Mouse (Mus musculus): ENCODE results near the gene Gm19345. TPM values are rescaled to one million over a fixed set of nuclear protein-coding genes. Genes with fewer than 3 reads are reported as not detected.

Gene Gm19345
- polyA plus RNA-seq, 1 experiment from 2014 or later, result 1.4 TPM

- peaks cover 4% of the 10 kb centered on the region for H3K9me3 ChIP-seq
Observed at GRCm38 (mm10) chr7:19887849-19888248, 36.0 kb downstream of the Gm19345 start, which contains the start of gene Ceacam19. TSS of gene Ceacam19 (minus strand) at chr7:19887965.

GRCm38 (mm10) chr7:19889881-19890280 is 38.1 kb downstream of the Gm19345 start:
- H3K4me1 ChIP-seq, result no peaks in the 10 kb centered on the region
- H3K4me2 ChIP-seq (replicated peaks), result no peak overlapping the region
- no peak for ATAC-seq (ENCODE audit: low FRiP score, low read depth)
- H3K4me3 ChIP-seq, result no peak overlapping the region
- no peak overlapping the region for H3K27ac ChIP-seq (replicated peaks)
- H3K36me3 ChIP-seq, result no peaks in the 10 kb centered on the region
- 56% methylated on average over 8 of the region's 8 CpGs for WGBS
- no peaks in the 10 kb centered on the region for H3K27me3 ChIP-seq
- peaks cover 4% of the 10 kb centered on the region; the same call in 1 of the 2 replicates for H3K9me3 ChIP-seq
- H3K9ac ChIP-seq (replicated peaks), result no peak overlapping the region

More at GRCm38 (mm10) chr7:19887849-19888248, 36.0 kb downstream of the Gm19345 start, which contains the start of gene Ceacam19:
- no peak within 1 kb of the TSS for H3K9ac ChIP-seq (replicated peaks)
- H3K36me3 ChIP-seq, result no peaks in the 10 kb centered on the region
- no peak for ATAC-seq (ENCODE audit: low FRiP score, low read depth)
- no peak within 1 kb of the TSS for H3K27ac ChIP-seq (replicated peaks)
- no peaks in the 10 kb centered on the region for H3K4me1 ChIP-seq
- no peak within 1 kb of the TSS for H3K4me3 ChIP-seq
- no peak within 1 kb of the TSS for H3K4me2 ChIP-seq (replicated peaks)
- WGBS, result 70% methylated on average over 7 of the region's 7 CpGs
- H3K27me3 ChIP-seq, result no peaks in the 10 kb centered on the region

Other genes starting within 250 kb of the Gm19345 start
- 71.7 and 74.3 TPM in 2 replicates for gene Clasrp, start 247.5 kb upstream of the Gm19345 start, polyA plus RNA-seq (2016; fragmentation: Nextera tagmentation; extraction: Ambion mirVana)
- gene Relb, start 222.6 kb upstream of the Gm19345 start, polyA plus RNA-seq (2016; fragmentation: Nextera tagmentation; extraction: Ambion mirVana), result 4.2 and 4.9 TPM in 2 replicates
- gene Clptm1, start 187.0 kb upstream of the Gm19345 start, polyA plus RNA-seq (2016; fragmentation: Nextera tagmentation; extraction: Ambion mirVana), result 103 and 106 TPM in 2 replicates
- gene Apoc2, start 174.1 kb upstream of the Gm19345 start, polyA plus RNA-seq (2016; fragmentation: Nextera tagmentation; extraction: Ambion mirVana), result 0.45 TPM in 1 of 2 replicates, not detected in the other
- not detected in 2 replicates for gene Gm44805, start 170.6 kb upstream of the Gm19345 start, polyA plus RNA-seq (2016; fragmentation: Nextera tagmentation; extraction: Ambion mirVana)
- gene Apoc4, start 170.5 kb upstream of the Gm19345 start, polyA plus RNA-seq (2016; fragmentation: Nextera tagmentation; extraction: Ambion mirVana), result 0.08 TPM in 1 of 2 replicates, not detected in the other
- 1.3 and 1.8 TPM in 2 replicates for gene Apoc1, start 159.3 kb upstream of the Gm19345 start, polyA plus RNA-seq (2016; fragmentation: Nextera tagmentation; extraction: Ambion mirVana)
- 203 and 260 TPM in 2 replicates for gene Apoe, start 152.8 kb upstream of the Gm19345 start, polyA plus RNA-seq (2016; fragmentation: Nextera tagmentation; extraction: Ambion mirVana)
- 148 and 152 TPM in 2 replicates for gene Tomm40, start 136.6 kb upstream of the Gm19345 start, polyA plus RNA-seq (2016; fragmentation: Nextera tagmentation; extraction: Ambion mirVana)
- gene Nectin2, start 101.5 kb upstream of the Gm19345 start, polyA plus RNA-seq (2016; fragmentation: Nextera tagmentation; extraction: Ambion mirVana), result 46.7 and 53.3 TPM in 2 replicates
- gene Bcam, start 81.0 kb upstream of the Gm19345 start, polyA plus RNA-seq (2016; fragmentation: Nextera tagmentation; extraction: Ambion mirVana), result 10.7 and 14.1 TPM in 2 replicates
- gene Cblc, start 55.2 kb upstream of the Gm19345 start, polyA plus RNA-seq (2016; fragmentation: Nextera tagmentation; extraction: Ambion mirVana), result 0.27 and 0.36 TPM in 2 replicates
- gene Bcl3, start 29.2 kb upstream of the Gm19345 start, polyA plus RNA-seq (2016; fragmentation: Nextera tagmentation; extraction: Ambion mirVana), result 0.52 and 0.64 TPM in 2 replicates
- gene Ceacam16, start 9.3 kb downstream of the Gm19345 start, polyA plus RNA-seq (2016; fragmentation: Nextera tagmentation; extraction: Ambion mirVana), result 0.17 TPM in 1 of 2 replicates, not detected in the other
- gene Ceacam19, start 36.0 kb downstream of the Gm19345 start, polyA plus RNA-seq (2016; fragmentation: Nextera tagmentation; extraction: Ambion mirVana), result not detected in 2 replicates
- 3.4 and 3.7 TPM in 2 replicates for gene Pvr, start 69.2 kb downstream of the Gm19345 start, polyA plus RNA-seq (2016; fragmentation: Nextera tagmentation; extraction: Ambion mirVana)
- not detected in 2 replicates for gene Igsf23, start 98.8 kb downstream of the Gm19345 start, polyA plus RNA-seq (2016; fragmentation: Nextera tagmentation; extraction: Ambion mirVana)
- gene Ceacam20, start 113.4 kb downstream of the Gm19345 start, polyA plus RNA-seq (2016; fragmentation: Nextera tagmentation; extraction: Ambion mirVana), result not detected in 2 replicates
- not detected in 2 replicates for gene Nlrp9b, start 139.5 kb downstream of the Gm19345 start, polyA plus RNA-seq (2016; fragmentation: Nextera tagmentation; extraction: Ambion mirVana)
- not detected in 2 replicates for gene Vmn1r91, start 247.7 kb downstream of the Gm19345 start, polyA plus RNA-seq (2016; fragmentation: Nextera tagmentation; extraction: Ambion mirVana)